Mouse (Mus musculus) ES-Bruce4 (cell line): ENCODE measurements around the gene Tmc6.

ENCODE experiments used
- CTCF ChIP-seq: IDR thresholded peaks from one replicate; pipeline ENCODE4 v1.8.1; 2011; ENCODE audit warnings: low read depth, low read length
- EP300 ChIP-seq: IDR thresholded peaks from 2 replicates; pipeline ENCODE4 v1.6.1; 2011; ENCODE audit warnings: low read depth, low read length; ENCODE audit not compliant: insufficient read depth
- POLR2A ChIP-seq: IDR thresholded peaks from one replicate; pipeline ENCODE4 v1.8.1; 2011; ENCODE audit warnings: low read length; ENCODE audit not compliant: insufficient read depth

DNA sequence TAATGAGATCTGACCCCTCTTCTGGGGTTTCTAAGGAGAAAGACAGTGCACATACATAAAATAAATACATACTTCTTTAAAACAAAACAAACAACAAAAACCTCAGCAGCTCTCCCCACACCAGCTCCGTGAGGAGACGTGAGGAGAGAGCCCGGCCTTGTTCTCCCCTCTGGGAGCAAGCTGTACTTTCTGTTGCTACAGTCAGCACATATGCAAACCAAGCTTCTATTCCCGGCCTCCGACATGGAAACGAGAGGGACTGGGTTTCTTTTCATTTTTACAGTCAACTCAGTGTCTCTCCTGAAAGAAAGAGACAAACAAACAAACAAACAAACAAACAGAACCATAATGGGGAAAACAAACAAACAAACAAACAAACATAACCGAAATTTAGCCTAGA is 18.0 kb upstream of the Tmc6 start:
- no peak for TF ChIP-seq CTCF
- no peak for TF ChIP-seq EP300
- TF ChIP-seq POLR2A, result no peak
